Mouse (Mus musculus) intestine, postnatal 0 days (tissue): ENCODE data around the gene Itga11. TPM values are rescaled to one million over a fixed set of nuclear protein-coding genes. Genes with fewer than 3 reads are reported as not detected.
A peak's percentile ranks its signal among the peaks of the same experiment; 100 is the strongest.

Source experiments
- ATAC-seq: fragments of 200-750 bp; cut with Nextera tagmentation; 2 replicates; pipeline ENCODE4 v1.8.0; 2017; ENCODE audit warnings: mild to moderate bottlenecking, moderate TSS enrichment, moderate library complexity
- H3K27ac ChIP-seq: fragments of 300-500 bp; sonication (generic); 2 replicates; pipeline ENCODE4 v1.5.1; 2014; ENCODE audit warnings: mild to moderate bottlenecking, low read depth, low read length, moderate library complexity
- H3K27me3 ChIP-seq: fragments of 300-500 bp; sonication (generic); replicated peaks from 2 replicates; pipeline ENCODE4 v1.6.1; 2014; ENCODE audit warnings: low read length, mixed read lengths; ENCODE audit not compliant: control insufficient read depth, insufficient read depth
- H3K36me3 ChIP-seq: fragments of 300-500 bp; sonication (generic); 2 replicates; pipeline ENCODE4 v1.6.1; 2014; ENCODE audit warnings: mild to moderate bottlenecking, moderate library complexity; ENCODE audit not compliant: control insufficient read depth, insufficient read depth
- H3K4me1 ChIP-seq: fragments of 300-500 bp; sonication (generic); replicated peaks from 2 replicates; pipeline ENCODE4 v1.6.1; 2014; ENCODE audit warnings: antibody characterized with exemption, low read length, mixed read lengths; ENCODE audit not compliant: control insufficient read depth, insufficient read depth
- H3K4me2 ChIP-seq: fragments of 300-500 bp; sonication (generic); replicated peaks from 2 replicates; pipeline ENCODE4 v1.6.1; 2014; ENCODE audit warnings: low read depth, mild to moderate bottlenecking, moderate library complexity
- H3K4me3 ChIP-seq: fragments of 300-500 bp; sonication (generic); 2 replicates; pipeline ENCODE4 v1.5.1; 2014; ENCODE audit warnings: low read depth, low read length
- H3K9ac ChIP-seq: fragments of 300-500 bp; sonication (generic); 2 replicates; pipeline ENCODE4 v1.6.1; 2014; ENCODE audit warnings: mild to moderate bottlenecking, low read depth, low read length
- H3K9me3 ChIP-seq: fragments of 300-500 bp; sonication (generic); 2 replicates; pipeline ENCODE4 v1.6.1; 2016; ENCODE audit warnings: mixed run types; ENCODE audit not compliant: control insufficient read depth
- CTCF ChIP-seq: sonication (generic); IDR thresholded peaks from 2 replicates; pipeline ENCODE4 v1.5.1; 2016; ENCODE audit warnings: low read depth, mild to moderate bottlenecking, control low read depth, antibody characterized with exemption, moderate library complexity
- WGBS: fragments of 180-500 bp; shearing (Covaris S2); extraction: QIAGEN DNeasy Blood & Tissue Kit; methylation state at CpG from one replicate; pipeline ENCODE4 v1.1.7; 2014; 5-methylcytosine and 5-hydroxymethylcytosine counted together
- polyA plus RNA-seq: library from polyadenylated mRNA; unstranded; fragments of >200 nt; fragmentation: Nextera tagmentation; extraction: Ambion mirVana; gene quantifications from 2 replicates; pipeline ENCODE4 v1.2.1, GENCODE M21; 2015

Itga11 gene
- polyA plus RNA-seq, 1 experiment from 2014 or later: 0.46 TPM

DNA sequence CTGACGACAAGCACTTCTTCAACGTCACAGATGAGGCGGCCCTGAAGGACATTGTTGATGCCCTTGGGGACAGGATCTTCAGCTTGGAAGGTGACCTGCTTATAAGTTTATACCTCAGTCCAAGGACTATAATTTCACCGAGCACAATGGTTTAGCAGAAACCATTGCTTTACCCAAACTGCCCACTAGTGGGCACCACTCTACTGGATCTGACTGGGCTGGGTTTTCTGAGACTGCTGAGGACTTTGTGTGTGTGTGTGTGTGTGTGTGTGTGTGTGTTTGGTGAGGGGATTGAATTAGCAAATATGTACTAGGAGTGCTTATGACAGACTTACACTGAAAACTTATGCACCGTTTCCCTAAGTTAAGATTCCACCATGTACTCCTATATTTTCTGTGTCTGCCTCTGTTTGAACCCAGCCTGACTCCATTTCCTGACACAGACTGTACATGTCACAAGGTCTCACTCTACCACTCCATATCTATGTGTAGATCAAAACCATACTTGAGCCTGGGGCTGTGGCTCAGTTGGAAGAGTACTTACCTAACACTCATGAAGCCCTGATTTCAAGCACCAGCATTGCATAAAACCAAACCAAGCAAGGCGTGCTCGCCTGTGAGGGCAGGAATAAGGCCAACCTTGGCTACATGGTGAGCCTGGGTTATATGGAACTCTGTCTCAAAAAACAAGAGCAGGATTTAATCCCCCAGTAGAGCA, 67.1 kb downstream of the Itga11 start:
- no peaks in the 10 kb centered on the region for H3K36me3 ChIP-seq
- H3K4me3 ChIP-seq: no peak overlapping the region
- H3K27ac ChIP-seq: no peak overlapping the region
- no peak overlapping the region for H3K9ac ChIP-seq
- no peaks in the 10 kb centered on the region for H3K4me1 ChIP-seq
- H3K9me3 ChIP-seq: no peaks in the 10 kb centered on the region
- no peak overlapping the region for H3K4me2 ChIP-seq
- peak; percentile 87 for TF ChIP-seq CTCF
- no peak for ATAC-seq
- no peaks in the 10 kb centered on the region for H3K27me3 ChIP-seq
- WGBS: 56% methylated on average over 7 of the region's 7 CpGs

DNA sequence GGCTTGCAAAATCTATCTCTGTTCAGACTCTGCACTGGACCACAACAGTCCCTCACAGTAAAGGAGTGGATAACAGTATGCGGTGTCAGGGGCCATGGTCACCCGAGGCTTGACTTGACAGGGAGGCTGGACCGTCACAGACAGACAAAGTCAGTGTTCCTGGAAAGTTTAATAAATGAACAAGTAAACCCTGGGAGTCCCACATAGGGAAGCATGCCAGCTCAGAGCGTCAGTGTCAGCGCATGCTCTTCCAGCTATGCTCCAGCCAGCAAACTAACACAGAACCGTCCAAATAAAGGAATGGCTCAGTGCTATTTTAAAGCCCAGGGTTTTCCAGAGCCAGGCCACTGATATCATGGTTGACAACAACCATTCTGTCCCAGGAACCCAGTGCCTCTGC, 69.0 kb downstream of the Itga11 start:
- 71% methylated on average over 6 of the region's 6 CpGs for WGBS
- no peak for ATAC-seq
- no peak for TF ChIP-seq CTCF
- Histone ChIP-seq H3K4me2 (no peak overlapping the region), H3K4me1 (no peaks in the 10 kb centered on the region), H3K36me3 (no peaks in the 10 kb centered on the region), H3K27me3 (no peaks in the 10 kb centered on the region), H3K9me3 (no peaks in the 10 kb centered on the region), H3K4me3 (no peak overlapping the region), H3K27ac (no peak overlapping the region), H3K9ac (no peak overlapping the region)

DNA sequence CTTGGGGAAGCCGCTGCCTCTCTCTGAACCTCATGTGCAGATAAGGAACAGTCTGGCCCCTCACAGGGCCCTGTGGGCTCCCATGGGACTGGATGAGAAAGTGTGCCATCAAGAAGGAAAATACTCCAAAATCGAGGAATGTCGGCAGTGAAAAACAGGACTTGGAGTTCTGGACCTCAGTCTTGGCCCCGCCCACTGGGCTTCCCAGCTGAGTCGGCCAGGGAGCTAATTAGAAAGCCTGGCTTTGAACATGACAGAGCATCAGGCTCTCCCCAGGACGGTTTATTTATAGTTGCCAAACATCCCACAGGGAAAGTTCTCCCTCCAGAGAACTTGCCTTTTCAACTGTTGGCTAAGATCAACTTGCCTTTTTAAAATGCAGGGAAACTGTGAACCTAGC, 72.0 kb downstream of the Itga11 start:
- Histone ChIP-seq H3K4me1 (no peaks in the 10 kb centered on the region), H3K27ac (no peak overlapping the region), H3K9me3 (no peaks in the 10 kb centered on the region), H3K4me2 (no peak overlapping the region), H3K27me3 (no peaks in the 10 kb centered on the region), H3K36me3 (no peaks in the 10 kb centered on the region), H3K4me3 (no peak overlapping the region), H3K9ac (no peak overlapping the region)
- WGBS: 49% methylated on average over 6 of the region's 6 CpGs
- no peak for ATAC-seq
- TF ChIP-seq CTCF: no peak

DNA sequence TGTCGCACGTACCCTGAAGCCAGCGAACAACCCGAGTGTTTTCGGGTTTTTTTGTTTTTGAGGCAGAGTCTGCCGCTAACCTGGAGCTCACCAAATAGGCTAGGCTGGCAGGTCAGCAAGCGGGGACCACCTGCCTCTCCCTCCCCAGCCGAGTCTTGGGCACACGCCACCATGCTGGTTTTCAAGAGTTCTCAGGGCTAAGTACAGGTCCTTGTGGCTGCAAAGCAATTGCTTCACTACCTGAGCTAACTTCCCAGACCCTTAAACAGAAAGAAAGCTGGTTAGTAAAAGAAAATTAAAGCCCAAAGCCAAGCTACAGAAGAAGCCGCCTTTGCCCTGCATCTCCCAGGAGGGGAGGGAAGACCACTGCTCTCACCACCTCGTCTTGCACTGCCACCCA, 72.8 kb downstream of the Itga11 start:
- Histone ChIP-seq H3K27ac (no peak overlapping the region), H3K4me2 (no peak overlapping the region), H3K9ac (no peak overlapping the region), H3K9me3 (no peaks in the 10 kb centered on the region), H3K4me3 (no peak overlapping the region), H3K27me3 (no peaks in the 10 kb centered on the region), H3K4me1 (no peaks in the 10 kb centered on the region), H3K36me3 (no peaks in the 10 kb centered on the region)
- ATAC-seq: no peak
- TF ChIP-seq CTCF: no peak
- 86% methylated on average over 11 of the region's 11 CpGs for WGBS

DNA sequence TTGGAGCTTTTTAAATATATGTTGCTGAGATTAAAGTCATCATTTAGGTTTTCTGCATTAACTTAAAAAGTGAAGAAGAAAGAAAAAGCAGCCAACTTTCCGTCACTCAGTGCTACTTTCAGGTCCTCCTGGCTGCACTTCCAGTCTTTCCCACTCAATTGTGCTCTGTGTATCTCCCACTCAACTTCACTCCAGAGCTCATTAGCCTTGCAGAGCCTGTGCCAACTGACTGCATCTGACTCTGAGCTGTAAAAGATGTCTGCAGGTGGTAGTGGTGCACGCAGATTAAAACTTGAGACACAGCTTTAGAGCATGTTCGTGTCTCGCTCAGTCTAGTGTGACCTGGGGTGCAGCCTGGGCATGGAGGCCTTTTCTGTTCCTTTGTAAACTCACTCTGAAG, 80.7 kb downstream of the Itga11 start:
- no peak overlapping the region for H3K27ac ChIP-seq
- no peak for TF ChIP-seq CTCF
- no peak overlapping the region for H3K4me2 ChIP-seq
- no peaks in the 10 kb centered on the region for H3K4me1 ChIP-seq
- no peak overlapping the region for H3K9ac ChIP-seq
- H3K4me3 ChIP-seq: no peak overlapping the region
- H3K27me3 ChIP-seq: no peaks in the 10 kb centered on the region
- 92% methylated on average over 4 of the region's 4 CpGs for WGBS
- no peaks in the 10 kb centered on the region for H3K9me3 ChIP-seq
- no peaks in the 10 kb centered on the region for H3K36me3 ChIP-seq
- ATAC-seq: no peak

DNA sequence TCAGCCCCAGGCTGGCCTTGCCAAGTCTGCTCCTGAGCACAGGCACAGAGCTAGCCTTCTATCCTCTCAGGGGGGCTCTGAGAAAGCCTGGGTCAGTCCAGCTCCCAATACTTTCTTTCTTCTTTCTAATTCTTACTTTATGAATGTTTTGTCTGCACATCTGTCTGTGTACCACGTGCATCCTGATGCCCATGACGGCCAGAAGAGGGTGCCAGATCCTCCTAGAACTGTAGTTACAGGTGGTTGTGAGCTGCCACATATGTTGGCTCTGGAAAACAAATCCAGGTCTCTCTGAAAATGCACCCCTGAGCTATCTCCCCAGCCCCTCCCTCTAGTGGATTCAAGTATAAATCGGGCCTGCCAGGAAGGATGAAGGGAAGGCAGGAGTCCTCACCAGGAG, 82.0 kb downstream of the Itga11 start:
- H3K9me3 ChIP-seq: no peaks in the 10 kb centered on the region
- H3K9ac ChIP-seq: no peak overlapping the region
- ATAC-seq: no peak
- H3K36me3 ChIP-seq: no peaks in the 10 kb centered on the region
- no peak overlapping the region for H3K27ac ChIP-seq
- H3K4me1 ChIP-seq: no peaks in the 10 kb centered on the region
- peak; percentile 60 for TF ChIP-seq CTCF
- 55% methylated on average over 3 of the region's 3 CpGs for WGBS
- no peak overlapping the region for H3K4me3 ChIP-seq
- H3K27me3 ChIP-seq: no peaks in the 10 kb centered on the region
- no peak overlapping the region for H3K4me2 ChIP-seq
